Mouse (Mus musculus) neural tube, embryonic 13.5 days (tissue): ENCODE results near the gene Celsr1. TPM values are rescaled to one million over a fixed set of nuclear protein-coding genes. Genes with fewer than 3 reads are reported as not detected.
A peak's percentile ranks its signal among the peaks of the same experiment; 100 is the strongest.
"Not testable (repeated sequence)": the region's sequence is repeated elsewhere in the genome, so short reads cannot be mapped to it uniquely, and the experiment has no call there.

Experiments used
- ATAC-seq: fragments of 200-750 bp; cut with Nextera tagmentation; 2 replicates; pipeline ENCODE4 v1.8.0; 2017; ENCODE audit warnings: low read depth, mild to moderate bottlenecking, moderate TSS enrichment, moderate library complexity
- H3K27ac ChIP-seq: fragments of 300-500 bp; sonication (generic); replicated peaks from 2 replicates; pipeline ENCODE4 v1.5.1; 2015; ENCODE audit warnings: moderate library complexity, mild to moderate bottlenecking, inconsistent platforms
- H3K27me3 ChIP-seq: fragments of 300-500 bp; sonication (generic); 2 replicates; pipeline ENCODE4 v1.6.1; 2015; ENCODE audit warnings: mild to moderate bottlenecking, inconsistent platforms
- H3K36me3 ChIP-seq: fragments of 300-500 bp; sonication (generic); 2 replicates; pipeline ENCODE4 v1.6.1; 2015; ENCODE audit warnings: mild to moderate bottlenecking, inconsistent platforms
- H3K4me1 ChIP-seq: fragments of 300-500 bp; sonication (generic); replicated peaks from 2 replicates; pipeline ENCODE4 v1.6.1; 2015; ENCODE audit warnings: inconsistent platforms
- H3K4me2 ChIP-seq: fragments of 300-500 bp; sonication (generic); 2 replicates; pipeline ENCODE4 v1.6.1; 2015; ENCODE audit warnings: inconsistent platforms, mild to moderate bottlenecking, moderate library complexity
- H3K4me3 ChIP-seq: fragments of 300-500 bp; sonication (generic); 2 replicates; pipeline ENCODE4 v1.5.1; 2015; ENCODE audit warnings: mild to moderate bottlenecking, inconsistent platforms
- H3K9ac ChIP-seq: fragments of 300-500 bp; sonication (generic); 2 replicates; pipeline ENCODE4 v1.6.1; 2015; ENCODE audit warnings: moderate library complexity, mild to moderate bottlenecking, inconsistent platforms
- H3K9me3 ChIP-seq: fragments of 300-500 bp; sonication (generic); 2 replicates; pipeline ENCODE4 v1.6.1; 2016; ENCODE audit warnings: inconsistent platforms
- WGBS: fragments of 180-500 bp; shearing (Covaris S2); methylation state at CpG from one replicate; pipeline ENCODE4 v1.1.7; 2015; 5-methylcytosine and 5-hydroxymethylcytosine counted together
- polyA plus RNA-seq: library from polyadenylated mRNA; unstranded; fragments of >200 nt; fragmentation: Nextera tagmentation; extraction: Ambion mirVana; gene quantifications from 2 replicates; pipeline ENCODE4 v1.2.1, GENCODE M21; 2015

The Celsr1 gene
- polyA plus RNA-seq, 1 experiment from 2014 or later, result 1.8 TPM

GRCm38 (mm10) chr15:86061848-86062481, 28.4 kb upstream of the Celsr1 start:
- no peaks in the 10 kb centered on the region for H3K9me3 ChIP-seq
- H3K27me3 ChIP-seq, result no peaks in the 10 kb centered on the region
- peak overlapping the region; percentile 99 for H3K9ac ChIP-seq
- peak overlapping the region; percentile 87; the same call in 1 of the 2 replicates for H3K4me3 ChIP-seq
- no peak overlapping the region for H3K27ac ChIP-seq
- ATAC-seq, result no peak
- WGBS, result 47% methylated on average over 6 of the region's 6 CpGs
- H3K4me1 ChIP-seq, result peaks cover 65% of the 10 kb centered on the region
- peak overlapping the region; percentile 86 for H3K4me2 ChIP-seq
- H3K36me3 ChIP-seq, result 0 out of 2 replicates have a peak, but pooled peaks cover 5% of the 10 kb centered on the region

- H3K27me3 ChIP-seq, result no peaks in the 10 kb centered on the region
- peak overlapping the region; percentile 86 for H3K4me2 ChIP-seq
These were observed 27.6 kb upstream of the Celsr1 start for GRCm38 (mm10) chr15:86061221-86061620.

GRCm38 (mm10) chr15:86060581-86060980, 27.0 kb upstream of the Celsr1 start:
- peak overlapping the region; percentile 99 for H3K9ac ChIP-seq
- no peaks in the 10 kb centered on the region for H3K9me3 ChIP-seq
- 78% methylated on average over 12 of the region's 12 CpGs for WGBS
- H3K4me2 ChIP-seq, result peak overlapping the region; percentile 86
- no peaks in the 10 kb centered on the region for H3K36me3 ChIP-seq
- H3K4me1 ChIP-seq, result peaks cover 59% of the 10 kb centered on the region
- peak overlapping the region; percentile 64 for H3K27ac ChIP-seq
- peak overlapping the region; percentile 87 for H3K4me3 ChIP-seq
- no peaks in the 10 kb centered on the region for H3K27me3 ChIP-seq
- ATAC-seq, result no peak

More at GRCm38 (mm10) chr15:86061221-86061620, 27.6 kb upstream of the Celsr1 start:
- 89% methylated on average over 7 of the region's 7 CpGs for WGBS
- H3K36me3 ChIP-seq, result 0 out of 2 replicates have a peak, but pooled peaks cover 5% of the 10 kb centered on the region
- H3K9me3 ChIP-seq, result no peaks in the 10 kb centered on the region
- H3K27ac ChIP-seq, result peak overlapping the region; percentile 64
- H3K9ac ChIP-seq, result peak overlapping the region; percentile 99
- peaks cover 59% of the 10 kb centered on the region for H3K4me1 ChIP-seq
- no peak for ATAC-seq
- H3K4me3 ChIP-seq, result peak overlapping the region; percentile 87

- H3K4me3 ChIP-seq, result peak overlapping the region; percentile 87
- H3K9me3 ChIP-seq, result no peaks in the 10 kb centered on the region
- no peak for ATAC-seq
- peaks cover 59% of the 10 kb centered on the region for H3K4me1 ChIP-seq
- H3K36me3 ChIP-seq, result no peaks in the 10 kb centered on the region
- peak overlapping the region; percentile 99 for H3K9ac ChIP-seq
- peak overlapping the region; percentile 86 for H3K4me2 ChIP-seq
- H3K27ac ChIP-seq, result peak overlapping the region; percentile 64
- WGBS, result 72% methylated on average over 7 of the region's 7 CpGs
- no peaks in the 10 kb centered on the region for H3K27me3 ChIP-seq
These were observed 26.3 kb upstream of the Celsr1 start for GRCm38 (mm10) chr15:86059835-86060380.

- ATAC-seq, result peak; percentile 66
- peaks cover 56% of the 10 kb centered on the region for H3K4me1 ChIP-seq
These were observed 25.6 kb upstream of the Celsr1 start for GRCm38 (mm10) chr15:86058931-86059834.

GRCm38 (mm10) chr15:86058394-86058915, 24.9 kb upstream of the Celsr1 start:
- no peaks in the 10 kb centered on the region for H3K27me3 ChIP-seq
- no peaks in the 10 kb centered on the region for H3K9me3 ChIP-seq
- peak overlapping the region; percentile 99 for H3K9ac ChIP-seq
- H3K36me3 ChIP-seq, result no peaks in the 10 kb centered on the region
- peak overlapping the region; percentile 86 for H3K4me2 ChIP-seq
- WGBS, result under 1% methylated on average over 68 of the region's 70 CpGs
- peak; percentile 75 for ATAC-seq
- peak overlapping the region; percentile 87 for H3K4me3 ChIP-seq
- peak overlapping the region; percentile 94 for H3K27ac ChIP-seq
- peaks cover 56% of the 10 kb centered on the region for H3K4me1 ChIP-seq

More at GRCm38 (mm10) chr15:86058931-86059834, 25.6 kb upstream of the Celsr1 start:
- no peaks in the 10 kb centered on the region for H3K36me3 ChIP-seq
- H3K27ac ChIP-seq, result peak overlapping the region; percentile 94
- WGBS, result 1% methylated on average over 47 of the region's 49 CpGs
- H3K9me3 ChIP-seq, result no peaks in the 10 kb centered on the region
- H3K9ac ChIP-seq, result peak overlapping the region; percentile 99
- peak overlapping the region; percentile 87 for H3K4me3 ChIP-seq
- no peaks in the 10 kb centered on the region for H3K27me3 ChIP-seq
- peak overlapping the region; percentile 86 for H3K4me2 ChIP-seq

- peaks cover 51% of the 10 kb centered on the region for H3K4me1 ChIP-seq
- peak overlapping the region; percentile 94 for H3K27ac ChIP-seq
- peak overlapping the region; percentile 87 for H3K4me3 ChIP-seq
- no peak for ATAC-seq
- no peaks in the 10 kb centered on the region for H3K27me3 ChIP-seq
- 10% methylated on average over 7 of the region's 7 CpGs for WGBS
- H3K36me3 ChIP-seq, result no peaks in the 10 kb centered on the region
- H3K9ac ChIP-seq, result peak overlapping the region; percentile 99
- no peaks in the 10 kb centered on the region for H3K9me3 ChIP-seq
- H3K4me2 ChIP-seq, result peak overlapping the region; percentile 86
These were observed 24.3 kb upstream of the Celsr1 start for GRCm38 (mm10) chr15:86057908-86058307.

GRCm38 (mm10) chr15:86057413-86057812, 23.8 kb upstream of the Celsr1 start, which contains the start of gene Gramd4:
Gene Gramd4 (plus strand): TSS chr15:86057695.
- ATAC-seq, result no peak
- Histone ChIP-seq H3K4me1 (peaks cover 46% of the 10 kb centered on the region), H3K27ac (peak within 1 kb of the TSS; percentile 94), H3K4me2 (peak within 1 kb of the TSS; percentile 86), H3K9ac (peak within 1 kb of the TSS; percentile 99), H3K27me3 (no peaks in the 10 kb centered on the region), H3K36me3 (no peaks in the 10 kb centered on the region), H3K9me3 (no peaks in the 10 kb centered on the region), H3K4me3 (peak within 1 kb of the TSS; percentile 87)
- 22% methylated on average over 6 of the region's 6 CpGs for WGBS

- no peaks in the 10 kb centered on the region for H3K27me3 ChIP-seq
- H3K4me3 ChIP-seq, result no peak overlapping the region
- peaks cover 35% of the 10 kb centered on the region for H3K4me1 ChIP-seq
- no peaks in the 10 kb centered on the region for H3K9me3 ChIP-seq
- no peak for ATAC-seq
- no peak overlapping the region for H3K27ac ChIP-seq
- H3K4me2 ChIP-seq, result no peak overlapping the region
- H3K36me3 ChIP-seq, result no peaks in the 10 kb centered on the region
- no peak overlapping the region for H3K9ac ChIP-seq
- WGBS, result 83% methylated on average over 5 of the region's 5 CpGs
These were observed 22.7 kb upstream of the Celsr1 start for GRCm38 (mm10) chr15:86056221-86056760.

GRCm38 (mm10) chr15:86054861-86055260, 21.3 kb upstream of the Celsr1 start:
- not testable (repeated sequence) for H3K4me3 ChIP-seq, H3K9me3 ChIP-seq, H3K27ac ChIP-seq, H3K36me3 ChIP-seq, H3K4me2 ChIP-seq, H3K27me3 ChIP-seq, H3K9ac ChIP-seq, ATAC-seq
- H3K4me1 ChIP-seq, result peaks cover 21% of the 10 kb centered on the region
- WGBS, result 80% methylated on average over 3 of the region's 3 CpGs

- peak; percentile 6; the same call in 1 of the 2 replicates for ATAC-seq
- Histone ChIP-seq H3K27ac (no peak overlapping the region), H3K9me3 (no peaks in the 10 kb centered on the region)
These were observed 20.4 kb upstream of the Celsr1 start for GRCm38 (mm10) chr15:86053890-86054536.

More at GRCm38 (mm10) chr15:86053890-86054536, 20.4 kb upstream of the Celsr1 start:
- Histone ChIP-seq H3K27me3 (no peaks in the 10 kb centered on the region), H3K4me1 (peaks cover 14% of the 10 kb centered on the region), H3K4me3 (no peak overlapping the region), H3K4me2 (no peak overlapping the region), H3K36me3 (no peaks in the 10 kb centered on the region), H3K9ac (no peak overlapping the region)
- 38% methylated on average over 2 of the region's 2 CpGs for WGBS
